Mouse (Mus musculus): ENCODE data around the gene Mast3.
A peak's percentile ranks its signal among the peaks of the same experiment; 100 is the strongest.

Mast3 gene

GRCm38 (mm10) chr8:70804481-70805206 is at the start of gene Mast3:
Gene Mast3, minus strand, starts transcription at chr8:70805054.
- DNase-seq (ENCODE audit: low spot score) = peak; percentile 65

DNA sequence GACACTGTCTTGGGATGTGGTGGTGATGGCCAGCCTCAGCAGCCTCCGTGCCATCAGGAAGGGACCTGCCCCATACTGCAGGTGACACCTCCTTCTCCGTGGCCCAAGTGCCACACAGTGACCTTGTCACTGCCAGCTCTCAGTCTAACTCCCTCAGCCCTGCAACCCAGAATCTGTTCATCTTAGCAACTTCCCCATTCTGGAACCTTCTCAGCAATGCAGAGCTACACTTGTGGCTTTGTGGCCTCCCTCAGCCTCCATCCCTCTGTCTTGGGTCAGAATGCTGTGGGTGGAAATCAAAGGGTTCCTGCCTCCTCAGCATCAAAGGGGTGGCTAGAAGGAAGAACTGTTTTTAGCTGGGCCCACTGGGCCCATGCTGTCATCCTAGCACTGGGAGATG is 49.0 kb upstream of the Mast3 start:
- DNase-seq (ENCODE audit: low spot score) = no peak

GRCm38 (mm10) chr8:70852595-70853231 is 47.9 kb upstream of the Mast3 start:
- no peak for DNase-seq (ENCODE audit: low spot score)

DNA sequence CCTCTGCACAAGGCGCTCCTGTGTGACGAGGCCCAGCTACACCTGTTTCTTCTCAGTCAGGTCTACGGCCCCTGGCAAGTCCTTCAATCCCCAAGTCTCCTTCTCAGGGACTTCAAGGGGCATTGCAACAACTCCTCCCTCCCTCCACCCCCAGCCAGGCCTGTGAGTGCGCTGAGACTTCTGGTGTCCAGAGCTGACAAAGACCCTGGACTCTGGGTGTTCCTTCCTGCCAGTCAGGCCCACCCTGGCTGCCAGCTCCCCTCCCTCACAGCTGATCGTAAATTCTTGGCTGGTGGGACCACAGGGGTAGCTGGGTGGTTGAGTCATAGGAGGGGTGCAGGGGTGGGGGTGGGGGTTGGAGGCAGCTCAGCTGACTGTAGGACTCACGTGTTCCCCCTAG is 47.0 kb upstream of the Mast3 start:
- no peak for DNase-seq (ENCODE audit: low spot score)

DNA sequence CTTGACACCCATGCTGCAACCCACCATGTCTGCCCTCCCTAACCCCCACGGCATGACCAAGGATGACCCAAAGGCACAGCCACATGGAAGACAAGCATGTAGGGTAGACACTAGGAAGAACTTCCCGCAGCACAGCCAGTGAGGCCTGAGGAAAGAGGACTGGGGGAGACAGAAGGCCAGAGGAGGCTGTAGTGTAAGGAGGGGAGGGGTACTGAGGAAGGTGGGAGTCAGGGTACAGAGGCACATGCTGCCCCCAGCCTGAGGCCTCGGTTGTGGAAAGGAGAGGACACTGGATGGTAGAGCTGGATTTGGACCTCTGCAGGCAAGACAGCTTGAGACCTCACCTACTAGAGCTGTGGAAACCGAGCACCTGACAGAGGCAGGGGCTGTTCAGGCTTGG is 46.1 kb upstream of the Mast3 start:
- DNase-seq (ENCODE audit: low spot score) = no peak

DNA sequence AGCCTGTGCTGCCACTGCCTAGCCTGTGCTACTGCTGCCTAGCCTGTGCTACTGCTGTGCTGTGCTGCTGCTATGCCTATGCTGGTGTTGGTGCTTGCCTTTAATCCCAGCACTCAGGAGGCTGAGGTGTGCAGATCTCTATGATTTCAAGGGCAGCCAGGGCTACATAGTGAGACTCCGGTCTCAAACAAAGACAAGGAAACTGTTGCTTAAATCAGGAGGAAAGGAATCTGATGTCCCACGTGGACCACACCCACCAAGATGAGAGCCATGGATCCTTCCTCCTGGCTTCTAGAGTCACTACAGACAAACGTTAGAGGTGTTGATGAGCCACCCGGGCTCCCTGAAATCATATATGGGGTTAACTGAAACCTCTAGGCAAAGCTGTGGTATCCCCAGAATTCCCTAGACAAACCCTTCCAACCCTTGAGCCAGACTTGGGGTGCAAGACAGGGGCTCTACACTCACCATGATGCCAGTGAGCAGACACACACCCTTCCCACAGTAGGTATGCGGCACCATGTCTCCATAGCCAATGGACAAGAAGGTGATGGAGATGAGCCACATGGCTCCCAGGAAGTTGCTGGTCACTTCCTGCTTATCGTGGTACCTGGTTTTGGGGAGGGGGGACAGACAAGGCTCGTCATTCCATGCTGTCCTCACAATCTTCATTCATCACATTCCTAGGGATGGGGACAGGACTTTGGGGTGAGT is 45.4 kb upstream of the Mast3 start:
- no peak for DNase-seq (ENCODE audit: low spot score)

DNA sequence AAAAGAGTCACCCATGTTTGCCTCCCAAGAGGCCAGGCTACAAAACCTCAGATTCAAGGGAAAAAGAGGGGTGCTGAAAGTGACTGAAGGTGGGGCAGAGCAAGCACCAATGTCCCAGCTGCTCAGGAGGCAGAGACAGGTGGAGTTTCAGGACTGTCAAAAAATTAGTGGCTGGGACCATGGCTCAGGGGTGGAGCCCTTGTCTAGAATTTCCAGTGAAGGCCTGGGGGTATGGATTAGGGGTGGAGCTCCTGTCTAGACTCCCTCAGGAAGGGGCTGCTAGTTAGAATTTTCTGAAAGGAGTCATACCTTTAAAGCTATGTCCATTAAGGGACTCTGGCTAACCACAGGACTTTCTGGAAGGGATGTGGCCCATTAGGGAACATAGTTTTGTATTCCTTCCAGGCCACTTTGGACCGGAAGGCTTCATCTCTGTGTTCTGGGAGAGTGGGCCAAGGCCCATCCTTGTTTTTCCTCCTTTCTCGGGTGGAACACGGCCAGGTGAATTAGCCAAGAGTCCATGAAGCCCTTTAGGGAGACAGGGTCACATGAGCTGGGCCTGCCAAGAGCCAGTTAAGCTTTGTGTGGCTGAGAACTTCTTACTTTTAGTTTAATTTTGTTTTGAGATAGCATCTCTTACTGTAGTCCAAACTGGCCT is 44.6 kb upstream of the Mast3 start:
- DNase-seq (ENCODE audit: low spot score) = no peak

GRCm38 (mm10) chr8:70846371-70847154 is 41.7 kb upstream of the Mast3 start:
- no peak for DNase-seq (ENCODE audit: low spot score)

GRCm38 (mm10) chr8:70845108-70845507 is 40.3 kb upstream of the Mast3 start:
- DNase-seq (ENCODE audit: low spot score) = no peak

DNA sequence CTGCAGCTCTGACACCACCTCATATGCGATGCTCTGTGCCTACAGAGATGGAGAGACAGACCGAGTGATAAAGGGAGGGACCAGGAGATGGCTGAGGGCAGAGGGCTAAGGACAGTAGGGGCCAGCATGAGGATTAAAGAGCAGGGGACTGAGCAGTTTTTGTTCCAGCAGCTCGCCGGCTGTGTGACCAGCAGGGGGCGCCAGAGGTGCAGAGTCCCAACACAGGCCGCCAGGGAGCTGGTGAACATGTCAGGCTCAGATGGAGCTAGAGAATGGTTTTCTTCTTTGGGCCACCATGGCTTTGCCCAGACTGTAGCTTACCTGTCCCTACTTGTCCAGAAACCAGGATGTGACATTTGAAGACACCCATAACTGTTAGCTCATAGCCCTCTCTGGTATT is 39.7 kb upstream of the Mast3 start:
- peak; percentile 88 for DNase-seq (ENCODE audit: low spot score)

- no peak for DNase-seq (ENCODE audit: low spot score)
These were observed 39.1 kb upstream of the Mast3 start for GRCm38 (mm10) chr8:70843941-70844340.

GRCm38 (mm10) chr8:70843214-70843773 is 38.4 kb upstream of the Mast3 start:
- no peak for DNase-seq (ENCODE audit: low spot score)

DNA sequence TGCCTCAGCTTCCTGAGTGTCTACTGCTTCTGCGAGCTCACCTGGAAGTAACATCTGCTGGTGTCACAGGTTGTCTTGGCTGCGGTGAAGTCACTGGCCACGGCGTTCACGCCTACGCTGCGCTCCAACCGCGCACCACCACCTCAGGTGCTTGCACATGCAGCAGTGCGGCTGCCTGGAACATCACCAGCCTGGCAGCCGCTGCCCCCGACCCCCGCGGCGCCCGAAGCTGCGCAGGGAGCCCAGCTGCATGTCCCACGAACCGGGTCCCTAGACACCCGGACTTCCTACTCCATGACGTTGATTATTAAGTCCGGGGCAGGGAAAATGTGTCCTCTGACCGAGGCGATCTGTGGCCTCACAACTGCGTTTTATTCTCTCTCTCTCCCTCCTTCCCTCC is 37.6 kb upstream of the Mast3 start:
- no peak for DNase-seq (ENCODE audit: low spot score)

DNA sequence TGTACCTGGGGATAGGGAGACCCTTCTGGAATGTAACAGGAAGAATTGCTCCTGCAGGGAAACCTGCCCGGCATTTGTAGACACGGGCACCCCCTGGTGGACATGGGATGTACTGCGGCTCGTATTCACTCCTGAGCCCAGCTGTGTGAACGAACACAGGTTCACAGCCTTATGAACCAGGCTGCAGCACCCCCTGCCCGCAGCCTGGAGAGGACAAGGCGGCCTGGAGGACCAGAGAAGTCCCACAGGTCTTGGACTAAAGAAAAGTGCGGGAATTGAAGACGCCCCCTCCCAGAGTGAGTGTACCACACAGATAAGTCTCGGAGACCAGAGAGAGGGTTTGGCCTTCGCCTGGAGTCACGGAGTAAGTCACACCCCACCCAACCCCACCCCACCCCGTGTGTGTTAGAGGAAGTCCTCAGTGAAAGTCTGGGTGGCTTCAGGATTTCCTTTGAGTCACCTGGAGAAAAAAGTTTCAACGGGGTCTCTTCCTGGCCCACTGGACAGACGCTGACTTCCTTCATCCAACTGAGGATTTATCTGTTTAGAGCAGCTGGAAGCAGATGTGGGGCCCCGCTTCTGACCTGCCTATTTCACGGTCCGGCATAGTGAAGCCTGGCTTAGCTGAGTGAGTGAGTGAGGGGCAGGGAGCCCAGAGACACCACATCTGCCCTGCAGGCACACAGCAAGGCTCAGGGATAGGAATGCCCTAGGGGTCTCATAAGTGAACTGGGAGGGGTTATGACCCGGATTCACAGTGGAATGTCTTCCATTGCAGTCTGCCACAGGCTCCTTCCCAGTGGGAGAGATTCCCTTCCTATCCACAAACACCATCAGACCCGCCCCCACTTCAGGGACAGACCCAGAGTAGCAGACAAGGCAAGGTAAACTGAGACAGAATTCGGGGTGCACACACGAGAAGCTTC is 36.6 kb upstream of the Mast3 start:
- DNase-seq (ENCODE audit: low spot score) = peak; percentile 77

GRCm38 (mm10) chr8:70840590-70840989 is 35.7 kb upstream of the Mast3 start:
- DNase-seq (ENCODE audit: low spot score) = no peak

DNA sequence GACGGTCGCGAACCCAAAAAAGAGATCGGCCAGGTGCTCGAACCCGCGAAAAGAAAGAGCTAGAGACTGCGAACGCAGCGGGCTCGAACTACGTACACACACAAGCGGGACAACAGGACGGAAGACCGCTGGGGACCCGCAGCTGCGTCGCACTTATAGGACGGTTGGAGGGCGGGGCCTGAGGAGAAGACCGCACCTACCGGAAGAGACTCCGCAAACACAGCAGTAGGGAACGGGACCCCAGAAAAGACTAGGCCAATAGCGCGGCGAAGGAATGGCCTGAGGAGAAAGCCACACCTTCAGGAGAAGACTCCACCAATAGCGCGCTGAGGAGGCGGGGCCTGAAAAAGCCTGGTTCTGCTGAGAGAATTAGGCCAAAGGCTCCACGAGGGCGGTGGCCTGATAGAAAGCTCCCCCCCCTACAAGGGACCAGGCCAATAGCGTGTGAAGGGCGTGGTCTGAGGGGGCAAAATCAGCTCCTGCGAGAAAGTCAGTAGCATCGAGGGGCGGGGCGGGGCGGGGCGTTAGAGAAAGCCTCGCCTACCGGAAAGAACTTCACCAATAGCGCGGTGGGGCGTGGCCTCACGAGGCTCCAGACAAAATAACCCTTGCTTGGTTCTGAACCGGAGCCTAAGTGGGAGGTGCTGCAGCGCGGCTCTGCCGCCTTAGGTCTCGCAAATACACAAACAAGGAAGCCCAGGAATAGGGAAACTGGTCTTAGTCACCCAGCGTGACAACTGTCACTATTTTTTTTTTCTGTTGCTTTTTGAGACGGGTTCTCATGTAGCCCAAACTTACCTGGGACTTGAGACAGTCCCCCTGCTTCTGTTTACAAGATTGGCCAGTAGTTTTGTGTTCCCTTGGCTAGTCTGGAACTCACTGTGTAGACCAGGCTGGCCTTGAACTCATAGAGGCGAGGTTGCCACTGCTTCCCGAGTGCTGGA is 34.8 kb upstream of the Mast3 start, which contains the start of gene Arrdc2:
Gene Arrdc2, minus strand, starts transcription at position 313 of the 944 bp plus-strand sequence.
- peak; percentile 99 for DNase-seq (ENCODE audit: low spot score)

- DNase-seq (ENCODE audit: low spot score) = no peak
These were observed 34.0 kb upstream of the Mast3 start for GRCm38 (mm10) chr8:70838654-70839407.

DNA sequence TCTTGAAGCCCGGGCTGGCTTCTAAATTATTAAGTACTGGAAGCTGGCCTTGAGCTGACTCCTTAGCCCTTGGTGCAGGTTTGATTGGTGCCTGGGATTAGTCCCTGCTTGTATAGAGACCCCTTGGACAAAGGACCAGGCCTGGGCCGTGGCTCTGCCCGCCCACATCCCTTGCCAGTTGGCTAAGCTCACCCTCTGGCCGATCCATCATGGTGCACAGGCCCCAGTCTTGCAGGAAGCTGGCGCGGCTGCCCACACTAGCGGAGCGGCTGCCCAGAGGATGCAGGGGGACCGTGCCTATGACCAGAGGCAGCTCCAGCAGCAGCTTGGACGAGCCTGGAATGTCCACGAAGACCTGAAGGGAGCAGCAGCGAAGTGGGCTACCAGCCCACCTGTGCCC is 31.8 kb upstream of the Mast3 start:
- DNase-seq (ENCODE audit: low spot score) = no peak
